Mouse (Mus musculus) c-Kit-positive CD71-positive TER-119-negative erythroid progenitor cells, embryonic 14.5 days (primary cell): ENCODE data around the gene Nelfa.
"Not testable (repeated sequence)": the region's sequence is repeated elsewhere in the genome, so short reads cannot be mapped to it uniquely, and the experiment has no call there.

Experiments used
- DNase-seq: peaks from one replicate; pipeline ENCODE4 v3.0.0-alpha.2; 2013; ENCODE audit warnings: low read depth

The Nelfa gene

GRCm38 (mm10) chr5:33919466-33919865 lies 16.7 kb downstream of the Nelfa start:
- DNase-seq = no peak

- DNase-seq = not testable (repeated sequence)
Observed at GRCm38 (mm10) chr5:33916616-33917015, 19.6 kb downstream of the Nelfa start.

- not testable (repeated sequence) for DNase-seq
Observed at GRCm38 (mm10) chr5:33915031-33915430, 21.2 kb downstream of the Nelfa start.

- no peak for DNase-seq
Observed at GRCm38 (mm10) chr5:33903176-33903575, 33.0 kb downstream of the Nelfa start.

GRCm38 (mm10) chr5:33902696-33903095 lies 33.5 kb downstream of the Nelfa start:
- DNase-seq = no peak

- DNase-seq = no peak
Observed at GRCm38 (mm10) chr5:33901278-33901677, 34.9 kb downstream of the Nelfa start.

GRCm38 (mm10) chr5:33900701-33901263 lies 35.4 kb downstream of the Nelfa start:
- DNase-seq = no peak

- DNase-seq = no peak
Observed at GRCm38 (mm10) chr5:33900101-33900500, 36.1 kb downstream of the Nelfa start.

- no peak for DNase-seq
Observed at GRCm38 (mm10) chr5:33899245-33899644, 37.0 kb downstream of the Nelfa start.

- DNase-seq = no peak
Observed at GRCm38 (mm10) chr5:33898671-33899070, 37.5 kb downstream of the Nelfa start.

- DNase-seq = no peak
Observed at GRCm38 (mm10) chr5:33897158-33897557, 39.1 kb downstream of the Nelfa start.

GRCm38 (mm10) chr5:33895116-33895515 lies 41.1 kb downstream of the Nelfa start:
- DNase-seq = no peak

- no peak for DNase-seq
Observed at GRCm38 (mm10) chr5:33893406-33893805, 42.8 kb downstream of the Nelfa start.

GRCm38 (mm10) chr5:33881118-33881517 lies 55.1 kb downstream of the Nelfa start:
- DNase-seq = no peak

- DNase-seq = no peak
Observed at GRCm38 (mm10) chr5:33875472-33875871, 60.7 kb downstream of the Nelfa start.

GRCm38 (mm10) chr5:33857693-33858092 lies 78.5 kb downstream of the Nelfa start:
- DNase-seq = no peak

GRCm38 (mm10) chr5:33854019-33854418 lies 82.2 kb downstream of the Nelfa start:
- DNase-seq = no peak

- no peak for DNase-seq
Observed at GRCm38 (mm10) chr5:33853086-33853485, 83.1 kb downstream of the Nelfa start.

- DNase-seq = no peak
Observed at GRCm38 (mm10) chr5:33851466-33851865, 84.7 kb downstream of the Nelfa start.
